In genomic region chr11:102946992-102947343, GRCm38 (mm10) we compare ENCODE assay signal across 9 mouse cellular contexts. TPM values are rescaled to one million over a fixed set of nuclear protein-coding genes. Genes with fewer than 3 reads are reported as not detected.
DNase-seq lines count a peak whose midpoint lies in the region; ATAC-seq and TF ChIP-seq lines count a peak whose summit lies in the region.
"Had no signal": no experiment of that assay in that cellular context is flagged by ENCODE, and none has a peak within 500 bp of the region (broad histone marks: within the 10 kb centered on the region; RNA-seq: fewer than 3 reads in every experiment).

No protein-coding gene starts in this region.

- TF ChIP-seq CTCF in E14TG2a.4 (conservative IDR thresholded peaks at IDR 0.05; ENCODE audit: low read length), result peak; percentile 19; the same call in 1 of the 2 replicates
- peak; percentile 51 for TF ChIP-seq CTCF in forebrain, postnatal 0 days (IDR thresholded peaks at IDR 0.05; ENCODE audit: low read depth)
- TF ChIP-seq CTCF in liver, postnatal 0 days (IDR thresholded peaks at IDR 0.05; ENCODE audit: low read depth), result peak; percentile 37

- peaks cover 96% of the 10 kb centered on the region for H3K27me3 ChIP-seq in heart, embryonic 11.5 days (ENCODE audit: control insufficient read depth, insufficient read depth, low read length)
- H3K27me3 ChIP-seq in E14TG2a.4 (ENCODE audit: insufficient read depth, low read length), result peaks cover 93% of the 10 kb centered on the region
- H3K27me3 ChIP-seq in forebrain, postnatal 0 days (ENCODE audit: insufficient read depth, low read length), result peaks cover 50% of the 10 kb centered on the region
- peaks cover 95% of the 10 kb centered on the region for H3K27me3 ChIP-seq in liver, postnatal 0 days (ENCODE audit: insufficient read depth, low read length)

- WGBS in heart, embryonic 11.5 days (ENCODE audit: insufficient replicate concordance), result 6% methylated on average over 8 of the region's 8 CpGs
- WGBS in forebrain, postnatal 0 days, result 8% methylated on average over 8 of the region's 8 CpGs
- WGBS in liver, postnatal 0 days (ENCODE audit: insufficient replicate concordance), result 7% methylated on average over 8 of the region's 8 CpGs

- no peak for ATAC-seq in heart, embryonic 11.5 days (replicated peaks; ENCODE audit: insufficient number of reproducible peaks, low FRiP score, low TSS enrichment)
- ATAC-seq in forebrain, postnatal 0 days, result no peak
- ATAC-seq in liver, postnatal 0 days, result no peak

- intact Hi-C loops in left cerebral cortex, postnatal 36 days (cut with DNase I), result loop anchor here (5.0 kb wide), 1 partner anchor 35 kb away; no protein-coding TSS in a partner anchor

- no peak overlapping the region for H3K27ac ChIP-seq in heart, embryonic 11.5 days (ENCODE audit: low read depth, low read length)
- no peak overlapping the region for H3K27ac ChIP-seq in forebrain, postnatal 0 days (ENCODE audit: low read depth, low read length)
- no peak overlapping the region for H3K27ac ChIP-seq in liver, postnatal 0 days (ENCODE audit: low read depth)

- TF ChIP-seq EP300 in liver, postnatal 0 days (IDR thresholded peaks at IDR 0.05; ENCODE audit: low read depth), result no peak

- no peaks in the 10 kb centered on the region for H3K36me3 ChIP-seq in heart, embryonic 11.5 days (ENCODE audit: control insufficient read depth, insufficient read depth, low read length)
- H3K36me3 ChIP-seq in E14TG2a.4 (ENCODE audit: insufficient read depth, low read length), result peaks cover 6% of the 10 kb centered on the region; the same call in 1 of the 2 replicates
- H3K36me3 ChIP-seq in forebrain, postnatal 0 days (ENCODE audit: insufficient read depth), result no peaks in the 10 kb centered on the region
- no peaks in the 10 kb centered on the region for H3K36me3 ChIP-seq in liver, postnatal 0 days (replicated peaks; ENCODE audit: insufficient read depth, low read length)

- H3K9me3 ChIP-seq in heart, embryonic 11.5 days (replicated peaks; ENCODE audit: control insufficient read depth, low read length), result no peaks in the 10 kb centered on the region
- no peaks in the 10 kb centered on the region for H3K9me3 ChIP-seq in E14TG2a.4 (ENCODE audit: low read length)
- H3K9me3 ChIP-seq in forebrain, postnatal 0 days (ENCODE audit: low read length), result no peaks in the 10 kb centered on the region
- H3K9me3 ChIP-seq in liver, postnatal 0 days (ENCODE audit: low read length), result no peaks in the 10 kb centered on the region

- no peak overlapping the region for H3K9ac ChIP-seq in heart, embryonic 11.5 days (ENCODE audit: low read depth, low read length)
- no peak overlapping the region for H3K9ac ChIP-seq in forebrain, postnatal 0 days
- H3K9ac ChIP-seq in liver, postnatal 0 days (replicated peaks), result no peak overlapping the region

- peaks cover 4% of the 10 kb centered on the region for H3K4me1 ChIP-seq in heart, embryonic 11.5 days (ENCODE audit: control insufficient read depth, insufficient read depth, low read length)
- H3K4me1 ChIP-seq in E14TG2a.4 (replicated peaks; ENCODE audit: low read depth, low read length), result peaks cover 43% of the 10 kb centered on the region
- no peaks in the 10 kb centered on the region for H3K4me1 ChIP-seq in forebrain, postnatal 0 days (ENCODE audit: insufficient read depth)
- peaks cover 14% of the 10 kb centered on the region for H3K4me1 ChIP-seq in liver, postnatal 0 days (ENCODE audit: insufficient read depth)

- peak overlapping the region; percentile 33; the same call in 1 of the 2 replicates for H3K4me3 ChIP-seq in heart, embryonic 11.5 days (ENCODE audit: low read depth, low read length)
- H3K4me3 ChIP-seq in E14TG2a.4 (replicated peaks; ENCODE audit: low read length), result peak overlapping the region; percentile 80
- H3K4me3 ChIP-seq in forebrain, postnatal 0 days (ENCODE audit: low read depth, low read length), result peak overlapping the region; percentile 42
- H3K4me3 ChIP-seq in liver, postnatal 0 days (ENCODE audit: low read depth, low read length), result peak overlapping the region; percentile 19

- H3K4me2 ChIP-seq in heart, embryonic 11.5 days, result peak overlapping the region; percentile 65
- H3K4me2 ChIP-seq in forebrain, postnatal 0 days (ENCODE audit: low read depth), result peak overlapping the region; percentile 61
- H3K4me2 ChIP-seq in liver, postnatal 0 days (ENCODE audit: low read depth, low read length), result peak overlapping the region; percentile 53

- no peak for DNase-seq in heart, adult 11 months
- DNase-seq in forebrain, postnatal 0 days, result no peak
- no peak for DNase-seq in liver, postnatal 0 days
- DNase-seq in right cerebral cortex, postnatal 25 days, result no peak
- DNase-seq in left cerebral cortex, postnatal 36 days (ENCODE audit: low spot score in 2 of 2), result no peak
- no peak for DNase-seq in kidney, postnatal 4 days

RNA-seq across cellular contexts. Expression of gene C1ql1, which starts 0.5 kb away (rescaled TPM):
- polyA plus RNA-seq in heart, embryonic 11.5 days (2014; fragmentation: Nextera tagmentation; extraction: Ambion mirVana), result 0.76 and 1.0 TPM in 2 replicates
- total RNA-seq in forebrain, postnatal 0 days (2014; rRNA removed), result 10.3 and 11.8 TPM in 2 replicates
- polyA plus RNA-seq in forebrain, postnatal 0 days (2015; fragmentation: Nextera tagmentation; extraction: Ambion mirVana), result 3.9 and 5.4 TPM in 2 replicates
- 0.12 TPM in 1 of 2 replicates, not detected in the other for polyA plus RNA-seq in liver, postnatal 0 days (2015; fragmentation: Nextera tagmentation; extraction: Ambion mirVana)
- 10 to 100 TPM; 15.1 to 15.6 TPM for total RNA-seq in left cerebral cortex, postnatal 36 days (2021)

RNA-seq across cellular contexts. Expression of gene Kif18b, which starts 22.0 kb away (rescaled TPM):
- 5.6 and 5.9 TPM in 2 replicates for polyA plus RNA-seq in heart, embryonic 11.5 days (2014; fragmentation: Nextera tagmentation; extraction: Ambion mirVana)
- 3.2 and 6.6 TPM in 2 replicates for total RNA-seq in forebrain, postnatal 0 days (2014; rRNA removed)
- 0.54 and 0.70 TPM in 2 replicates for polyA plus RNA-seq in forebrain, postnatal 0 days (2015; fragmentation: Nextera tagmentation; extraction: Ambion mirVana)
- 3.2 and 3.4 TPM in 2 replicates for polyA plus RNA-seq in liver, postnatal 0 days (2015; fragmentation: Nextera tagmentation; extraction: Ambion mirVana)
- total RNA-seq in left cerebral cortex, postnatal 36 days (2021), result under 1 TPM; 0.16 to 0.44 TPM
- total RNA-seq: layer of hippocampus, adult 18-20 months had no signal

RNA-seq across cellular contexts. Expression of gene Gfap, which starts 46.3 kb away (rescaled TPM):
- polyA plus RNA-seq in heart, embryonic 11.5 days (2014; fragmentation: Nextera tagmentation; extraction: Ambion mirVana), result 0.18 and 0.20 TPM in 2 replicates
- total RNA-seq in forebrain, postnatal 0 days (2014; rRNA removed), result 44.4 and 58.9 TPM in 2 replicates
- 31.8 and 52.6 TPM in 2 replicates for polyA plus RNA-seq in forebrain, postnatal 0 days (2015; fragmentation: Nextera tagmentation; extraction: Ambion mirVana)
- 3.6 and 3.8 TPM in 2 replicates for polyA plus RNA-seq in liver, postnatal 0 days (2015; fragmentation: Nextera tagmentation; extraction: Ambion mirVana)
- total RNA-seq in left cerebral cortex, postnatal 36 days (2021), result 100 to 1,000 TPM; 127 TPM

Comparison
In these comparisons a context has a peak if more than half of its experiments do, and no peak if none do; other contexts are left out.
1. H3K4me3 ChIP-seq: peak in every context shown above with its lines; median percentile 80 in E14TG2a.4; 42 in forebrain, postnatal 0 days; 33 in heart, embryonic 11.5 days; 19 in liver, postnatal 0 days.